Mouse (Mus musculus): Measurements from ENCODE around the gene Fmnl2. TPM values are rescaled to one million over a fixed set of nuclear protein-coding genes. Genes with fewer than 3 reads are reported as not detected.

Gene Fmnl2
- polyA plus RNA-seq, 1 experiment from 2014 or later: 10.2 TPM

GRCm38 (mm10) chr2:52868181-52868580 lies 10.5 kb downstream of the Fmnl2 start:
- H3K36me3 ChIP-seq (ENCODE audit: control insufficient read depth, insufficient read depth, low read length): no peaks in the 10 kb centered on the region
- H3K4me2 ChIP-seq (replicated peaks; ENCODE audit: low read depth, low read length): no peak overlapping the region
- H3K27me3 ChIP-seq (ENCODE audit: control insufficient read depth, insufficient read depth, low read length): no peaks in the 10 kb centered on the region
- no peak overlapping the region for H3K4me3 ChIP-seq (ENCODE audit: low read depth, low read length)
- H3K27ac ChIP-seq (ENCODE audit: low read length): no peak overlapping the region
- H3K4me1 ChIP-seq (ENCODE audit: control insufficient read depth, insufficient read depth, low read length): peaks cover 10% of the 10 kb centered on the region; the same call in 1 of the 2 replicates
- H3K9ac ChIP-seq (replicated peaks; ENCODE audit: low read depth, low read length): no peak overlapping the region
- H3K9me3 ChIP-seq (ENCODE audit: control insufficient read depth, low read depth, low read length): no peaks in the 10 kb centered on the region; the same call in 1 of the 2 replicates
- 46% methylated on average over 5 of the region's 5 CpGs for WGBS
- ATAC-seq (ENCODE audit: insufficient number of reproducible peaks, insufficient read depth, low FRiP score, low read depth): peak; percentile 77; the same call in 1 of the 2 replicates

- 55% methylated on average over 5 of the region's 5 CpGs for WGBS
- no peak overlapping the region for H3K27ac ChIP-seq (ENCODE audit: low read length)
- no peaks in the 10 kb centered on the region for H3K27me3 ChIP-seq (ENCODE audit: control insufficient read depth, insufficient read depth, low read length)
- H3K9me3 ChIP-seq (ENCODE audit: control insufficient read depth, low read depth, low read length): no peaks in the 10 kb centered on the region
- H3K4me3 ChIP-seq (ENCODE audit: low read depth, low read length): no peak overlapping the region
- H3K36me3 ChIP-seq (ENCODE audit: control insufficient read depth, insufficient read depth, low read length): no peaks in the 10 kb centered on the region
- ATAC-seq (ENCODE audit: insufficient number of reproducible peaks, insufficient read depth, low FRiP score, low read depth): no peak
- H3K4me1 ChIP-seq (ENCODE audit: control insufficient read depth, insufficient read depth, low read length): peaks cover 15% of the 10 kb centered on the region; the same call in 1 of the 2 replicates
- no peak overlapping the region for H3K9ac ChIP-seq (replicated peaks; ENCODE audit: low read depth, low read length)
- H3K4me2 ChIP-seq (replicated peaks; ENCODE audit: low read depth, low read length): no peak overlapping the region
These were observed 15.0 kb downstream of the Fmnl2 start for GRCm38 (mm10) chr2:52872636-52873035.

- WGBS: 41% methylated on average over 18 of the region's 18 CpGs
- H3K27me3 ChIP-seq (ENCODE audit: control insufficient read depth, insufficient read depth, low read length): no peaks in the 10 kb centered on the region
- H3K9me3 ChIP-seq (ENCODE audit: control insufficient read depth, low read depth, low read length): no peaks in the 10 kb centered on the region
- ATAC-seq (ENCODE audit: insufficient number of reproducible peaks, insufficient read depth, low FRiP score, low read depth): no peak
- H3K36me3 ChIP-seq (ENCODE audit: control insufficient read depth, insufficient read depth, low read length): no peaks in the 10 kb centered on the region
- no peak overlapping the region for H3K4me3 ChIP-seq (ENCODE audit: low read depth, low read length)
- no peak overlapping the region for H3K27ac ChIP-seq (ENCODE audit: low read length)
- peaks cover 15% of the 10 kb centered on the region; the same call in 1 of the 2 replicates for H3K4me1 ChIP-seq (ENCODE audit: control insufficient read depth, insufficient read depth, low read length)
- H3K4me2 ChIP-seq (replicated peaks; ENCODE audit: low read depth, low read length): no peak overlapping the region
- H3K9ac ChIP-seq (replicated peaks; ENCODE audit: low read depth, low read length): no peak overlapping the region
These were observed 15.8 kb downstream of the Fmnl2 start for GRCm38 (mm10) chr2:52873276-52874063.

- no peak for ATAC-seq (ENCODE audit: insufficient number of reproducible peaks, insufficient read depth, low FRiP score, low read depth)
- Histone ChIP-seq H3K27me3 (ENCODE audit: control insufficient read depth, insufficient read depth, low read length) (no peaks in the 10 kb centered on the region), H3K9me3 (ENCODE audit: control insufficient read depth, low read depth, low read length) (no peaks in the 10 kb centered on the region), H3K4me3 (ENCODE audit: low read depth, low read length) (no peak overlapping the region), H3K9ac (replicated peaks; ENCODE audit: low read depth, low read length) (no peak overlapping the region), H3K4me2 (replicated peaks; ENCODE audit: low read depth, low read length) (no peak overlapping the region), H3K27ac (ENCODE audit: low read length) (no peak overlapping the region), H3K4me1 (ENCODE audit: control insufficient read depth, insufficient read depth, low read length) (peaks cover 12% of the 10 kb centered on the region; the same call in 1 of the 2 replicates), H3K36me3 (ENCODE audit: control insufficient read depth, insufficient read depth, low read length) (no peaks in the 10 kb centered on the region)
These were observed 17.1 kb downstream of the Fmnl2 start for GRCm38 (mm10) chr2:52874721-52875120.

GRCm38 (mm10) chr2:52875801-52876200 lies 18.1 kb downstream of the Fmnl2 start:
- H3K27ac ChIP-seq (ENCODE audit: low read length): no peak overlapping the region
- no peak overlapping the region for H3K4me3 ChIP-seq (ENCODE audit: low read depth, low read length)
- H3K9me3 ChIP-seq (ENCODE audit: control insufficient read depth, low read depth, low read length): no peaks in the 10 kb centered on the region
- peaks cover 12% of the 10 kb centered on the region; the same call in 1 of the 2 replicates for H3K4me1 ChIP-seq (ENCODE audit: control insufficient read depth, insufficient read depth, low read length)
- ATAC-seq (ENCODE audit: insufficient number of reproducible peaks, insufficient read depth, low FRiP score, low read depth): no peak
- 71% methylated on average over 9 of the region's 9 CpGs for WGBS
- no peak overlapping the region for H3K4me2 ChIP-seq (replicated peaks; ENCODE audit: low read depth, low read length)
- H3K9ac ChIP-seq (replicated peaks; ENCODE audit: low read depth, low read length): no peak overlapping the region
- no peaks in the 10 kb centered on the region for H3K36me3 ChIP-seq (ENCODE audit: control insufficient read depth, insufficient read depth, low read length)
- H3K27me3 ChIP-seq (ENCODE audit: control insufficient read depth, insufficient read depth, low read length): no peaks in the 10 kb centered on the region

- Histone ChIP-seq H3K4me2 (replicated peaks; ENCODE audit: low read depth, low read length) (no peak overlapping the region), H3K4me1 (ENCODE audit: control insufficient read depth, insufficient read depth, low read length) (0 out of 2 replicates have a peak, but pooled peaks cover 2% of the 10 kb centered on the region), H3K27ac (ENCODE audit: low read length) (no peak overlapping the region), H3K27me3 (ENCODE audit: control insufficient read depth, insufficient read depth, low read length) (no peaks in the 10 kb centered on the region), H3K9me3 (ENCODE audit: control insufficient read depth, low read depth, low read length) (no peaks in the 10 kb centered on the region), H3K36me3 (ENCODE audit: control insufficient read depth, insufficient read depth, low read length) (no peaks in the 10 kb centered on the region), H3K4me3 (ENCODE audit: low read depth, low read length) (no peak overlapping the region), H3K9ac (replicated peaks; ENCODE audit: low read depth, low read length) (no peak overlapping the region)
- whole genome bisulfite sequencing: 85% methylated on average over 2 of the region's 2 CpGs
- no peak for ATAC-seq (ENCODE audit: insufficient number of reproducible peaks, insufficient read depth, low FRiP score, low read depth)
These were observed 25.7 kb downstream of the Fmnl2 start for GRCm38 (mm10) chr2:52883401-52883800.

- Histone ChIP-seq H3K4me3 (ENCODE audit: low read depth, low read length) (no peak overlapping the region), H3K27ac (ENCODE audit: low read length) (no peak overlapping the region), H3K9ac (replicated peaks; ENCODE audit: low read depth, low read length) (no peak overlapping the region), H3K36me3 (ENCODE audit: control insufficient read depth, insufficient read depth, low read length) (no peaks in the 10 kb centered on the region), H3K4me1 (ENCODE audit: control insufficient read depth, insufficient read depth, low read length) (0 out of 2 replicates have a peak, but pooled peaks cover 2% of the 10 kb centered on the region), H3K4me2 (replicated peaks; ENCODE audit: low read depth, low read length) (no peak overlapping the region), H3K9me3 (ENCODE audit: control insufficient read depth, low read depth, low read length) (no peaks in the 10 kb centered on the region), H3K27me3 (ENCODE audit: control insufficient read depth, insufficient read depth, low read length) (no peaks in the 10 kb centered on the region)
- no peak for ATAC-seq (ENCODE audit: insufficient number of reproducible peaks, insufficient read depth, low FRiP score, low read depth)
- WGBS: 53% methylated on average over 4 of the region's 4 CpGs
These were observed 26.4 kb downstream of the Fmnl2 start for GRCm38 (mm10) chr2:52884082-52884481.

GRCm38 (mm10) chr2:52885071-52885470 lies 27.4 kb downstream of the Fmnl2 start:
- Histone ChIP-seq H3K9me3 (ENCODE audit: control insufficient read depth, low read depth, low read length) (no peaks in the 10 kb centered on the region), H3K27me3 (ENCODE audit: control insufficient read depth, insufficient read depth, low read length) (no peaks in the 10 kb centered on the region), H3K36me3 (ENCODE audit: control insufficient read depth, insufficient read depth, low read length) (no peaks in the 10 kb centered on the region), H3K9ac (replicated peaks; ENCODE audit: low read depth, low read length) (no peak overlapping the region), H3K4me2 (replicated peaks; ENCODE audit: low read depth, low read length) (no peak overlapping the region), H3K4me3 (ENCODE audit: low read depth, low read length) (no peak overlapping the region), H3K4me1 (ENCODE audit: control insufficient read depth, insufficient read depth, low read length) (0 out of 2 replicates have a peak, but pooled peaks cover 2% of the 10 kb centered on the region), H3K27ac (ENCODE audit: low read length) (no peak overlapping the region)
- 65% methylated on average over 3 of the region's 3 CpGs for WGBS
- no peak for ATAC-seq (ENCODE audit: insufficient number of reproducible peaks, insufficient read depth, low FRiP score, low read depth)

Data from stomach, embryonic 14.5 days (tissue).